Mouse (Mus musculus) liver, embryonic 14.5 days (tissue): Measurements from ENCODE around the gene Map4k4. TPM values are rescaled to one million over a fixed set of nuclear protein-coding genes. Genes with fewer than 3 reads are reported as not detected.

Experiments
- ATAC-seq: fragments of 200-750 bp; cut with Nextera tagmentation; 2 replicates; pipeline ENCODE4 v1.8.0; 2017; ENCODE audit warnings: moderate number of reproducible peaks, mild to moderate bottlenecking, moderate library complexity; ENCODE audit not compliant: insufficient read depth
- DNase-seq, 3 experiments: peaks; one replicate each; pipeline ENCODE4 v3.0.0-alpha.2; 2012 to 2013; ENCODE audit warnings: low read depth in 3 of 3, low spot score in 3 of 3
- H3K27ac ChIP-seq: fragments of 300-500 bp; sonication (generic); 2 replicates; pipeline ENCODE4 v1.5.1; 2014; ENCODE audit warnings: moderate library complexity, mild to moderate bottlenecking, control low read depth, inconsistent platforms
- H3K27me3 ChIP-seq: fragments of 300-500 bp; sonication (generic); 2 replicates; pipeline ENCODE4 v1.6.1; 2014; ENCODE audit warnings: mild to moderate bottlenecking, low read length, moderate library complexity; ENCODE audit not compliant: control insufficient read depth, insufficient read depth
- H3K36me3 ChIP-seq: fragments of 300-500 bp; sonication (generic); replicated peaks from 2 replicates; pipeline ENCODE4 v1.6.1; 2014; ENCODE audit warnings: low read depth; ENCODE audit not compliant: control insufficient read depth, insufficient read depth
- H3K4me1 ChIP-seq, 2 experiments: fragments of 200-500 bp in 1 of 2; fragments of 300-500 bp in 1 of 2; sonication (generic) in 1 of 2; replicated peaks; 2 replicates each; pipeline ENCODE4 v1.6.1; 2012 to 2014; ENCODE audit warnings: antibody characterized with exemption in 1 of 2, inconsistent platforms in 1 of 2, low read length in 1 of 2; ENCODE audit not compliant: control insufficient read depth in 2 of 2, insufficient read depth in 2 of 2
- H3K4me2 ChIP-seq: fragments of 300-500 bp; sonication (generic); 2 replicates; pipeline ENCODE4 v1.6.1; 2014; ENCODE audit warnings: low read depth, mild to moderate bottlenecking, control low read depth, moderate library complexity
- H3K4me3 ChIP-seq, 2 experiments: fragments of 200-500 bp in 1 of 2; fragments of 300-500 bp in 1 of 2; sonication (generic) in 1 of 2; 2 replicates each; pipeline ENCODE4 v1.5.1; 2012 to 2014; ENCODE audit warnings: low read depth in 2 of 2, low read length in 2 of 2, mild to moderate bottlenecking in 2 of 2, control low read depth in 1 of 2, inconsistent platforms in 1 of 2, moderate library complexity in 1 of 2; ENCODE audit not compliant: insufficient read depth in 1 of 2
- H3K9ac ChIP-seq: fragments of 300-500 bp; sonication (generic); replicated peaks from 2 replicates; pipeline ENCODE4 v1.6.1; 2014; ENCODE audit warnings: mild to moderate bottlenecking, control low read depth, moderate library complexity
- H3K9me3 ChIP-seq: fragments of 300-500 bp; sonication (generic); 2 replicates; pipeline ENCODE4 v1.6.1; 2016; ENCODE audit warnings: low read length, mixed read lengths; ENCODE audit not compliant: control insufficient read depth
- CTCF ChIP-seq: IDR thresholded peaks from 2 replicates; pipeline ENCODE4 v1.5.1; 2016; ENCODE audit warnings: antibody characterized with exemption, low read depth, control low read depth
- EP300 ChIP-seq: IDR thresholded peaks from 2 replicates; pipeline ENCODE4 v1.6.1; 2016; ENCODE audit warnings: antibody characterized with exemption, low read depth
- WGBS: fragments of 180-500 bp; shearing (Covaris S2); extraction: QIAGEN DNeasy Blood & Tissue Kit; methylation state at CpG from one replicate; pipeline ENCODE4 v1.1.7; 2014; ENCODE audit not compliant: insufficient replicate concordance; 5-methylcytosine and 5-hydroxymethylcytosine counted together
- polyA plus RNA-seq, 2 experiments: library from polyadenylated mRNA; depleted of rRNA in 1 of 2; stranded (reverse) in 1 of 2; unstranded in 1 of 2; fragments of >200 nt; fragmentation: Nextera tagmentation in 1 of 2; extraction: Ambion mirVana in 1 of 2; gene quantifications; 2 replicates each; pipeline versions ENCODE4 v1.2.1 to v1.2.3; 2012 to 2014

Gene Map4k4
- polyA plus RNA-seq, 2 experiments: 2.3 to 14.5 TPM

DNA sequence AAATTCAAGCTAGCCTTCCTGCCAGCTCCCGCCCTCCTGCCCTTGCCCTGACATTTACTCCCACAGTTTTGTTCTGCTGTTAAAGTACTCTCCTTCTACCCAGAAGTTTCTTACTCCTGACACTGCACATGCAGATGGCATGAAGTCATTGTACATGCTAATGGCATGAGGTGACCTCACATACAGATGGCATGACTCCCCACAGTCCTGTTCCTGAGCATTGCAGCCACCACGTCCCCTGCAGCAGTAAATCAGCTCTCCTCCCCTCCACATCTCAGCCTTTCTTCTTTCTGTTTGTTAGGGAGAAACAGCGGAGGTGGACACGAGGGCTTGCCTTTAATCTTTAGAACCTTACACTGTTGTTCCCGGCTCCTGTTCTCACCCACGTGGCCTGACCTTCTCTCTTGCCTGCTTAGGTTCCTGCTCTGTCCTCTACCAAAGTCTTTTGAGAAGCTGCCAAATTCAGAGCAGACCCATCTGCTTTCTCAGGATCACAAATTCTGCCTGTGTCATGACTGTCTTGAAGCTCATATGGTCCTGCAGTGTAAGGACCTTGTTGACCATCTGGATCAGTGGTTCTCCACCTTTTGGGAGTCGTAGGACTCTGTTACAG, 114.5 kb downstream of the Map4k4 start:
- ATAC-seq (no peak), DNase-seq (no peak)
- no peak overlapping the region for H3K4me3 ChIP-seq
- H3K27me3 ChIP-seq: no peaks in the 10 kb centered on the region
- 65% methylated on average over 7 of the region's 7 CpGs for WGBS
- H3K4me1 ChIP-seq: no peaks in the 10 kb centered on the region
- no peak overlapping the region for H3K9ac ChIP-seq
- H3K9me3 ChIP-seq: no peaks in the 10 kb centered on the region
- no peaks in the 10 kb centered on the region for H3K36me3 ChIP-seq
- no peak overlapping the region for H3K27ac ChIP-seq
- no peak for TF ChIP-seq EP300
- H3K4me2 ChIP-seq: no peak overlapping the region

DNA sequence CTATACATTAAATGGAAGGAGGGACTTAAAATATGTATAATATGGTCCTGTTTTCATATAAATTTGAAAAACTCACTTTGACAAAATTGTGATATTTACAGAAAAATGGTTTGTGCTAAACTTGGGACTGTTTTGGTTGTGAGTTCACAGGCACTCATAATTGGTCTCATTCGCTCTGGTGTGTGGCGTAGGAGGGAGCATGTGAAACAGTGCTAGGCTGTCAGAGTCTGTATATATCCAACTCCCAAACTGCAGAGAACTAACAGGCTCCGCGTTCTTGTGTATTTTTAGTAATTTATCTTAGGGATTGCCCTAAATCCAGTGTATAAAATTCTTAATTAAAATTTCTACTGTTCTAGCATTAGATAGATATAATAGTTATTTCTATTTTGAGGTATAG, 120.9 kb downstream of the Map4k4 start:
- ATAC-seq: no peak
- TF ChIP-seq EP300 (no peak), CTCF (no peak)
- Histone ChIP-seq H3K4me2 (no peak overlapping the region), H3K9me3 (no peaks in the 10 kb centered on the region), H3K27ac (no peak overlapping the region), H3K9ac (no peak overlapping the region), H3K4me3 (no peak overlapping the region), H3K27me3 (no peaks in the 10 kb centered on the region), H3K4me1 (no peaks in the 10 kb centered on the region), H3K36me3 (no peaks in the 10 kb centered on the region)
- WGBS: 79% methylated on average over 4 of the region's 4 CpGs
- no peak for DNase-seq

DNA sequence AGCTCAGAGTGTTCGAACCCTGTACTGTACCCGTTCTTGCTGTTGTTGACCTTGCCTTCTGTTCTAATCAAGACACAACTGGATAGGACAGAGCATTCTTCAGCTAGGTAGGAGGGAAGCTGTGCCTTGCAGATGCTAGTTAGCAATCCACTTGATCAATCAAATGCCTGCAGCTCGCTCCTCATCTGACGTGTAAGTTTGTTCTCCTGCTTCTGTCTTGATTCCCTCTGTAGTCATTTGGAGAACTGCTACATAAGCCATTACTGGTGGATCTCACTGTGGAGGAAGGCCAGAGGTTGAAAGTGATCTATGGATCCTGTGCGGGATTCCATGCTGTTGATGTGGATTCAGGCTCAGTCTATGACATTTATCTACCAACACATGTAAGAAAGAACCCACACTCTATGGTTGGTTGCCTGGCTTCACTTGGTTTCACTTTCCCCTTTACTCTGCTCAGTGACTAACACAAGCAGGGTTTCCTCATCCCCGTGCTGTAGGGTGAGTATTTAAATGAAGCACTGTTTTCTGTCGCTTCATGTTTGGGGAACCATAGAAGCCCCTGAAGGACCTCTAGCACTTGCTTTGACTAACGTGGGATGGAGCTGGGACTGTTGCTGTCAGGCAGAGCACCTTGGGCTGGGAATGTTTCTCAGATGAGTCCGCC, 121.9 kb downstream of the Map4k4 start:
- H3K4me1 ChIP-seq: no peaks in the 10 kb centered on the region
- ATAC-seq: no peak
- TF ChIP-seq EP300: no peak
- TF ChIP-seq CTCF: no peak
- 70% methylated on average over 9 of the region's 9 CpGs for WGBS
- H3K9me3 ChIP-seq: no peaks in the 10 kb centered on the region
- H3K9ac ChIP-seq: no peak overlapping the region
- H3K27ac ChIP-seq: no peak overlapping the region
- H3K4me2 ChIP-seq: no peak overlapping the region
- no peaks in the 10 kb centered on the region for H3K27me3 ChIP-seq
- H3K36me3 ChIP-seq: no peaks in the 10 kb centered on the region
- H3K4me3 ChIP-seq: no peak overlapping the region
- DNase-seq: no peak

DNA sequence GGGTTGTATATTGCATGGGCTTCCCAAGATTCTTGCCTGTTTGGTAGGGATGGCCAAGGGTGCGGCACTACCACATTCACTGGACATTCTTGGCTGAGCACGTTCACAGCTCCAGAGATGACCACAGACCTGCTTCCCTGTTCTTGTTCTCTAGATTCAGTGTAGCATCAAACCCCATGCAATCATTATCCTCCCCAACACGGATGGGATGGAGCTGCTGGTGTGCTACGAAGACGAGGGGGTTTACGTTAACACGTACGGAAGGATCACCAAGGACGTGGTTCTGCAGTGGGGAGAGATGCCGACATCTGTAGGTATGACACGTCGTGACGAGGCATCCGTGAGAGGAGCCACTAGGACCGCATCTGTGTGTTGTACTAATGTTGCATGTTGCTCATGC, 122.5 kb downstream of the Map4k4 start:
- Histone ChIP-seq H3K4me3 (no peak overlapping the region), H3K27me3 (no peaks in the 10 kb centered on the region), H3K27ac (no peak overlapping the region), H3K9ac (no peak overlapping the region), H3K9me3 (no peaks in the 10 kb centered on the region), H3K36me3 (no peaks in the 10 kb centered on the region), H3K4me2 (no peak overlapping the region), H3K4me1 (no peaks in the 10 kb centered on the region)
- ATAC-seq (no peak), DNase-seq (no peak)
- no peak for TF ChIP-seq EP300
- TF ChIP-seq CTCF: no peak
- 79% methylated on average over 15 of the region's 15 CpGs for WGBS

DNA sequence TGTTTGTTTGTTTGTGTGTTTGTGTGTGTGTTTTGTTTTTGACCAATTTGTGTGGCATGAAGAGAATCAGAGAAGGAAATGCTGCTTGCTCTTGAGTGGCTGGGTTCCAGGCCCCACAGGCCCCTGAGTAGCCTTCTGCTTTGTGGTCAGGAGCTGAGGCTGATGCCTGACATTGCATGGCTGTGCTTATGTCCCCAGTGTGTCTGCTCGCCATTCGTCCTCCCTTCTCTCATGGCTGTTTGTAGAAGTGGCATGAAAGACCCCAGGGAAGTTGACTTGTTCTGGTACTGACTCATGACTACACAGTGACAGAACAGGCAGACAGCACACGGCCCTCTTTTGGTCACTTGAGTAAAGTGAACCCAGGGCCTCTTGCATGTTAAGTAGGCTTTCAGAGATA, 123.0 kb downstream of the Map4k4 start:
- Histone ChIP-seq H3K27ac (no peak overlapping the region), H3K36me3 (no peaks in the 10 kb centered on the region), H3K4me3 (no peak overlapping the region), H3K9ac (no peak overlapping the region), H3K27me3 (no peaks in the 10 kb centered on the region), H3K4me1 (no peaks in the 10 kb centered on the region), H3K4me2 (no peak overlapping the region), H3K9me3 (no peaks in the 10 kb centered on the region)
- TF ChIP-seq EP300 (no peak), CTCF (no peak)
- no peak for ATAC-seq
- WGBS: 38% methylated on average over 3 of the region's 3 CpGs
- DNase-seq: no peak
